ENCODE assay signal across 13 mouse cellular contexts in the genomic region with DNA sequence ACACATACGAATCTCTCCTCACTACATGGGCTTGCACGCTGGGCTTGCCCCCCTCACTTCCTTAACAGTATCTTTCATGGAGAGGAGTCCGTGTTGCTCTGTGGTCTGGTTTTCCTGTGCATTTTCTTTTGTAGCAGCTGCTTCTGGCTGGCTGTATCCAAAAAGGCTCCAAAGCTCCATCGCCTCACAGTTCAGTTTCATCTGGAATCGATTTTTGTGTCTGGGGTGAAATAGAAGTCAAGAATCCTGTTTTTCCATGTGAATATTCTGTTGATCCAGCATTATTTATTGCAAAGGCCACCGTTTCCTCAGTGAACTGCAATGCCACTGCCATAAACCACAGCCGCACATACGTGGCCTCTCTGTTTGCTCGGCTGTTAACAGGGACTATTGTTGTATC.
A peak's percentile ranks its signal among the peaks of the same experiment; 100 is the strongest.
DNase-seq lines count a peak whose midpoint lies in the region; ATAC-seq lines count a peak whose summit lies in the region.
"Had no signal": no experiment of that assay in that cellular context is flagged by ENCODE, and none has a peak within 500 bp of the region (broad histone marks: within the 10 kb centered on the region; RNA-seq: fewer than 3 reads in every experiment).

No protein-coding gene starts in this region.

- no peak overlapping the region for H3K4me3 ChIP-seq in kidney, embryonic 14.5 days (ENCODE audit: low read length)
- H3K4me3 ChIP-seq in embryonic facial prominence, embryonic 14.5 days (ENCODE audit: low read depth, low read length), result no peak overlapping the region
- no peak overlapping the region for H3K4me3 ChIP-seq in limb, embryonic 15.5 days
- H3K4me3 ChIP-seq: liver, embryonic 12.5 days; midbrain, embryonic 15.5 days had no signal

- H3K9me3 ChIP-seq in kidney, embryonic 14.5 days (ENCODE audit: control insufficient read depth, low read length), result no peaks in the 10 kb centered on the region
- no peaks in the 10 kb centered on the region for H3K9me3 ChIP-seq in embryonic facial prominence, embryonic 14.5 days (ENCODE audit: control insufficient read depth, low read length)
- H3K9me3 ChIP-seq in limb, embryonic 15.5 days, result no peaks in the 10 kb centered on the region
- H3K9me3 ChIP-seq: liver, embryonic 12.5 days; midbrain, embryonic 15.5 days had no signal

- intact Hi-C loops in left cerebral cortex, postnatal 25 days (cut with DNase I), result no loop called here

- peak; percentile 68 for ATAC-seq in kidney, embryonic 14.5 days (ENCODE audit: low FRiP score, low TSS enrichment)
- peak; percentile 41; the same call in 1 of the 2 replicates for ATAC-seq in embryonic facial prominence, embryonic 14.5 days (ENCODE audit: low read depth)
- peak; percentile 52; the same call in 1 of the 2 replicates for ATAC-seq in limb, embryonic 15.5 days (ENCODE audit: insufficient number of reproducible peaks, low FRiP score, low TSS enrichment, low read depth)
- ATAC-seq: liver, embryonic 12.5 days; midbrain, embryonic 15.5 days had no signal

- H3K4me1 ChIP-seq in kidney, embryonic 14.5 days (ENCODE audit: control insufficient read depth, insufficient read depth, low read length), result 0 out of 2 replicates have a peak, but pooled peaks cover 3% of the 10 kb centered on the region
- H3K4me1 ChIP-seq in embryonic facial prominence, embryonic 14.5 days (ENCODE audit: control insufficient read depth, insufficient read depth, low read length), result peaks cover 19% of the 10 kb centered on the region
- H3K4me1 ChIP-seq in limb, embryonic 15.5 days, result peaks cover 16% of the 10 kb centered on the region; the same call in 1 of the 2 replicates
- H3K4me1 ChIP-seq: liver, embryonic 12.5 days had no signal

- WGBS in kidney, embryonic 14.5 days, result 41% methylated on average over 9 of the region's 9 CpGs
- 32% methylated on average over 9 of the region's 9 CpGs for WGBS in embryonic facial prominence, embryonic 14.5 days
- 27% methylated on average over 9 of the region's 9 CpGs for WGBS in limb, embryonic 15.5 days

- peak overlapping the region; percentile 83; the same call in 1 of the 2 replicates for H3K27ac ChIP-seq in kidney, embryonic 14.5 days (ENCODE audit: low read depth, low read length)
- H3K27ac ChIP-seq in embryonic facial prominence, embryonic 14.5 days (replicated peaks; ENCODE audit: low read depth, low read length), result peak overlapping the region; percentile 13; the same call in 1 of the 2 replicates
- H3K27ac ChIP-seq in limb, embryonic 15.5 days, result peak overlapping the region; percentile 57
- H3K27ac ChIP-seq: liver, embryonic 12.5 days; midbrain, embryonic 15.5 days had no signal

- H3K4me2 ChIP-seq in kidney, embryonic 14.5 days (replicated peaks; ENCODE audit: low read depth, low read length), result no peak overlapping the region
- H3K4me2 ChIP-seq in embryonic facial prominence, embryonic 14.5 days (ENCODE audit: low read depth, low read length), result no peak overlapping the region
- 0 out of 2 replicates have a peak overlapping the region, but pooled peaks have one; percentile 1 for H3K4me2 ChIP-seq in limb, embryonic 15.5 days
- H3K4me2 ChIP-seq: liver, embryonic 12.5 days; midbrain, embryonic 15.5 days had no signal

- H3K36me3 ChIP-seq in kidney, embryonic 14.5 days (ENCODE audit: control insufficient read depth, insufficient read depth, low read length), result no peaks in the 10 kb centered on the region
- H3K36me3 ChIP-seq in embryonic facial prominence, embryonic 14.5 days (ENCODE audit: control insufficient read depth, insufficient read depth, low read length), result no peaks in the 10 kb centered on the region
- H3K36me3 ChIP-seq in limb, embryonic 15.5 days, result no peaks in the 10 kb centered on the region
- H3K36me3 ChIP-seq: liver, embryonic 12.5 days; midbrain, embryonic 15.5 days had no signal

- no peaks in the 10 kb centered on the region for H3K27me3 ChIP-seq in kidney, embryonic 14.5 days (ENCODE audit: control insufficient read depth, insufficient read depth, low read length)
- H3K27me3 ChIP-seq in embryonic facial prominence, embryonic 14.5 days (replicated peaks; ENCODE audit: control insufficient read depth, insufficient read depth, low read length), result no peaks in the 10 kb centered on the region
- no peaks in the 10 kb centered on the region for H3K27me3 ChIP-seq in limb, embryonic 15.5 days
- H3K27me3 ChIP-seq: liver, embryonic 12.5 days; midbrain, embryonic 15.5 days had no signal

- no peak overlapping the region for H3K9ac ChIP-seq in kidney, embryonic 14.5 days (ENCODE audit: low read depth, low read length)
- H3K9ac ChIP-seq in embryonic facial prominence, embryonic 14.5 days (ENCODE audit: low read depth, low read length), result no peak overlapping the region
- H3K9ac ChIP-seq in limb, embryonic 15.5 days, result no peak overlapping the region
- H3K9ac ChIP-seq: liver, embryonic 12.5 days; midbrain, embryonic 15.5 days had no signal

- no peak for DNase-seq in kidney, postnatal 36 days
- DNase-seq in embryonic facial prominence, embryonic 14.5 days (ENCODE audit: low spot score), result peak; percentile 78
- peak; percentile 24 for DNase-seq in kidney, postnatal 10 days
- no peak for DNase-seq in ovary, postnatal 14 days (ENCODE audit: low spot score)
- DNase-seq in left cerebral cortex, postnatal 25 days (ENCODE audit: low spot score in 2 of 2), result no peak
- DNase-seq: cerebellum, adult 9-10 months; gastrocnemius, postnatal 14 days; layer of hippocampus, adult 9-11 months; thymus, postnatal 25 days had no signal

Comparison
In these comparisons a context has a peak if more than half of its experiments do, and no peak if none do; other contexts are left out.
1. DNase-seq: peak in embryonic facial prominence, embryonic 14.5 days (single experiment) and kidney, postnatal 10 days (single experiment); none in kidney, postnatal 36 days (0 of 2), ovary, postnatal 14 days (single experiment) and left cerebral cortex, postnatal 25 days (0 of 2).
2. H3K27ac ChIP-seq: peak in every context shown above with its lines; median percentile 83 in kidney, embryonic 14.5 days; 57 in limb, embryonic 15.5 days; 13 in embryonic facial prominence, embryonic 14.5 days.
3. Peak in every context shown above with its lines, with median percentiles within 50 percentile points of each other: ATAC-seq.